Mouse (Mus musculus) testis, adult 2 months (tissue): Measurements from ENCODE around the gene Fads6. TPM values are rescaled to one million over a fixed set of nuclear protein-coding genes. Genes with fewer than 3 reads are reported as not detected.

Experiments used
- H3K27ac ChIP-seq: fragments of 200-500 bp; 2 replicates; pipeline ENCODE4 v1.5.1; 2012; ENCODE audit warnings: low read depth, low read length; ENCODE audit not compliant: control insufficient read depth, insufficient read depth
- H3K27me3 ChIP-seq: fragments of 200-500 bp; 2 replicates; pipeline ENCODE4 v1.6.1; 2012; ENCODE audit warnings: mild to moderate bottlenecking, low read length, moderate library complexity; ENCODE audit not compliant: control insufficient read depth, insufficient read depth
- H3K36me3 ChIP-seq: fragments of 200-500 bp; 2 replicates; pipeline ENCODE4 v1.6.1; 2012; ENCODE audit warnings: mild to moderate bottlenecking, low read length; ENCODE audit not compliant: control insufficient read depth, insufficient read depth
- H3K4me1 ChIP-seq: fragments of 200-500 bp; 2 replicates; pipeline ENCODE4 v1.6.1; 2012; ENCODE audit warnings: low read length; ENCODE audit not compliant: control insufficient read depth, insufficient read depth
- H3K4me3 ChIP-seq: fragments of 200-500 bp; 2 replicates; pipeline ENCODE4 v1.5.1; 2012; ENCODE audit warnings: low read depth, mild to moderate bottlenecking, low read length, moderate library complexity, mixed read lengths; ENCODE audit not compliant: control insufficient read depth
- CTCF ChIP-seq: fragments of 200-500 bp; IDR thresholded peaks from 2 replicates; pipeline ENCODE4 v1.5.1; 2012; ENCODE audit warnings: low read depth, mild to moderate bottlenecking, inconsistent platforms, low read length, moderate library complexity; ENCODE audit not compliant: control insufficient read depth, insufficient read depth, insufficient replicate concordance
- POLR2A ChIP-seq: fragments of 200-500 bp; IDR thresholded peaks from 2 replicates; pipeline ENCODE4 v1.6.1; 2012; ENCODE audit warnings: low read depth, mild to moderate bottlenecking, inconsistent platforms, low read length, moderate library complexity; ENCODE audit not compliant: control insufficient read depth
- polyA plus RNA-seq: library from polyadenylated mRNA; depleted of rRNA; stranded (reverse); fragments of >200 nt; gene quantifications from 2 replicates; pipeline ENCODE4 v1.2.3, GENCODE M21; 2012

Gene Fads6
- polyA plus RNA-seq, 1 experiment: 6.4 TPM

GRCm38 (mm10) chr11:115319704-115320383, 22.4 kb upstream of the Fads6 start:
- H3K36me3 ChIP-seq: no peaks in the 10 kb centered on the region
- H3K27ac ChIP-seq: no peak overlapping the region
- TF ChIP-seq CTCF (no peak), POLR2A (no peak)
- peaks cover 14% of the 10 kb centered on the region for H3K4me1 ChIP-seq
- H3K27me3 ChIP-seq: no peaks in the 10 kb centered on the region
- H3K4me3 ChIP-seq: no peak overlapping the region

DNA sequence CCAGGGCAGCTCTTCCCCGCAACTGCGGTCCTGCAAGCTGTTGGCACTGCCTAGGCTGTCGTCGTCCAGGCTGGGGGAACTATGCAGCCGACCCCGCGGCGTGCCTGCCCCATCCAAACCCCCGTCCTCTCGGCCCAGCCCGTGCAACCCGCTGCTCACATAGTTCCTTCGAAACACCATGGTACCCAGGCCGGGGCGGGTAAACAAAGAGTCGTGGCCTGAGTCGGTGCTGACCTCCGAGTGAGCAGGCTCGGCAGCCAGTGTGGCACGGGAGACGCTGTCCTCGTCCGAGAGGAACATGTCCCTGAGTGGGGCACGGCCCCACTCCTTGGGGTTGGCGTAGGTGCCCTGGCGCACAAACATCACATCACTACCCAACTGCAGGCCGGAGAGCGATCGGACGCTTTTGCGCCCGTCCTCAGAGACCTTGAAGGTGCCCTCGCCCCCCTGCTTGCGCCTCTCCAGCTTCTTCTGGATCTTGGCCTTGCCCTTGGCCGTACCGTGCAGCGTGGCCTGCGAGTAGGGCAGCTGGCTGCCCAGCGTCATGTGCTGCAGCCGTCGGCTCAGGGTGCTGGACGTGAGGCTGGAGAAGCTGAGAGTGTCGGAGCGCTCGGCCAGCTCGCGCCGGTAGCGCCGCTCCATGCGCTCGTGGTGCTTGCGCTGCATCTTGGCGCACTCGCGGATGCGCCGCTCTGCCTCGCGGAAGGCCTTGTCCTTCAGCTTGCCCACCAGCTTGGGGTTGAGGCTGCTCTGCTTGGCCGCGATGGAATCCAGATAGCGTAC, 21.0 kb upstream of the Fads6 start:
- Histone ChIP-seq H3K27ac (no peak overlapping the region), H3K36me3 (no peaks in the 10 kb centered on the region), H3K27me3 (no peaks in the 10 kb centered on the region), H3K4me3 (no peak overlapping the region), H3K4me1 (peaks cover 14% of the 10 kb centered on the region)
- TF ChIP-seq POLR2A: no peak
- TF ChIP-seq CTCF: no peak

GRCm38 (mm10) chr11:115317204-115317603, 19.7 kb upstream of the Fads6 start:
- no peak overlapping the region for H3K4me3 ChIP-seq
- TF ChIP-seq CTCF: no peak
- H3K27me3 ChIP-seq: no peaks in the 10 kb centered on the region
- H3K4me1 ChIP-seq: peaks cover 13% of the 10 kb centered on the region
- H3K36me3 ChIP-seq: no peaks in the 10 kb centered on the region
- no peak overlapping the region for H3K27ac ChIP-seq

DNA sequence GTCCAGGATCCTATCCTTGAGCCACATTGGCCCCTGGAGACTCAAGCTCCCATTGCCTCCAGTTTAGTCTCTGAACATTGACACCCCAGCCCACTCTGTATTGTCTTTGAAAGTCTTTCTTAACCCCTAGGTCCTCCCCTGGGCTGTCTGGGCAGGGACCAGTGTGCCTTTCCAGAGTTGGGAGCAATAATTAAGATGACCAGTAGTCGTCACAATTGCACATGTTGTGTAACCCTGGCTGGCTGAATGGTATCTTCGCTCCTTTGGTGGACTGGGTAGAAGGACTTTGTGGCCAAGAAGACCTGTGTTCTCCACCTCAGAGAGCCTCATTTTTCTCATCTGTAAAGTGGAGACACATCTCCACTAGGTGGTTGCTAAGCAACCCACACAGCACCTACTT, 16.8 kb upstream of the Fads6 start:
- Histone ChIP-seq H3K27ac (no peak overlapping the region), H3K36me3 (no peaks in the 10 kb centered on the region), H3K27me3 (no peaks in the 10 kb centered on the region), H3K4me3 (no peak overlapping the region), H3K4me1 (peaks cover 9% of the 10 kb centered on the region)
- TF ChIP-seq CTCF (no peak), POLR2A (no peak)

DNA sequence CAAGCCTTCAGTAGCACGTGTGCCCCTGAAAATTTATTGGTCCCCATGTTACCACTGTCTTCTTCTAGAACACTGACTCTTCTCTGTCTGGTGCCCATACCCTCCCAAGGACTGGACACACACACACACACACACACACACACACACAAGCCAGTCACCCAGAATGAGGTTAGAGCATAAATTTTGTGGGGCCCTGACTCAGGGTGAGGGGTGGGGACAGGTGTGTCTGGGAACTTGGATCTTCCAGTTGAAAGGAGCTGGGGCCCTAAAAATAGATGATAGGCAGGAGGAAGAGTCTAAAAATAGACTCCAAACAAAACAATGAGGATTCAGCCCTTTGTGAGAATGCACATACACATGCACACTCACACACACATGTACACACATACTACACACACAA, 11.3 kb upstream of the Fads6 start:
- H3K4me1 ChIP-seq: no peaks in the 10 kb centered on the region
- no peaks in the 10 kb centered on the region for H3K36me3 ChIP-seq
- H3K27me3 ChIP-seq: no peaks in the 10 kb centered on the region
- H3K27ac ChIP-seq: no peak overlapping the region
- H3K4me3 ChIP-seq: no peak overlapping the region
- TF ChIP-seq POLR2A (no peak), CTCF (no peak)

DNA sequence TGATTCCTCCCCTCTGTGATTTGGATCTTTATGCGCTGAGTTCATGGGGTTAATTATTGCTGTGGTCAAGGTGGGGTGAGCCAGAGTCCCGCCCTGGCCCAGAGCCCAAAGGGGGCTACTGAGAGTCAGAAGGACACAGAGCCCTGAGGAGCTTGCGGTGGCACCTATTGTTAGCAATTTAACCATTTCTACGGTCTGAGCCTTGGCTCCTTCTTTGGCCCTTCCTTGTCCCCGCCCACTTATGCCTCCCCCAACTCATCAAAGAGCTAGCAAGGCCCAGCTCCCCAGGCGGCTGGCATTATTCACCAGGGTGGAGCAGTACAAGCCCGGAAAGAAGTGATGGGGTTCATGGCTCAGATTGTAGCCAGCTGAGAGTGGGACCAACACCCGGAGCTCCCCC, 9.4 kb upstream of the Fads6 start, which contains the start of gene Otop2:
Gene Otop2, plus strand, starts transcription at position 301 of the 400 bp plus-strand sequence.
- Histone ChIP-seq H3K4me1 (no peaks in the 10 kb centered on the region), H3K27ac (no peak within 1 kb of the TSS), H3K4me3 (no peak within 1 kb of the TSS), H3K36me3 (no peaks in the 10 kb centered on the region), H3K27me3 (no peaks in the 10 kb centered on the region)
- no peak for TF ChIP-seq POLR2A
- no peak for TF ChIP-seq CTCF

DNA sequence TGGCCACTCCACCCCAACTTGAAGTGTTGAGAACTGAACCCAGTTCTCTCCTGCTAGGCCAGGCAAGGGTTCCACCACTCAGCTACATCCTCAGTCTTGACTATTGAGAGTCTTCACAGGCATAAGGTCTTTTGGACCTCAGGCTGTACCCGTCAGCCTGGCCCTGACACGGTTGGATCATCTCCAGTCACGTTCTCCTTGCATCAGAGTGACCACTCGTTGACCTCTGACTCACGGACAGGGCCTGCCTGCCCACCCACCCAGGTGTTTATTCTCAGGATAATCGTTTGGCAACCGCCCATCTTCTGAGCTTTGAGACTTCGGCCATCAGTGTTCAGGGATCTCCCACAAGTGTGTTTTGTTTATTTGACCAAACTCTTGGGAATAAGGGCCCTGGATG, 5.7 kb upstream of the Fads6 start:
- TF ChIP-seq POLR2A (no peak), CTCF (no peak)
- Histone ChIP-seq H3K27ac (no peak overlapping the region), H3K4me3 (no peak overlapping the region), H3K27me3 (no peaks in the 10 kb centered on the region), H3K4me1 (no peaks in the 10 kb centered on the region), H3K36me3 (no peaks in the 10 kb centered on the region)
